In genomic region chr17:12790353-12791078, GRCm38 (mm10) we compare ENCODE assay signal across 8 mouse cellular contexts. TPM values are rescaled to one million over a fixed set of nuclear protein-coding genes. Genes with fewer than 3 reads are reported as not detected.
DNase-seq lines count a peak whose midpoint lies in the region; ATAC-seq and TF ChIP-seq lines count a peak whose summit lies in the region.

No protein-coding gene starts in this region.

- H3K36me3 ChIP-seq in embryonic facial prominence, embryonic 10.5 days (replicated peaks) = peaks cover 42% of the 10 kb centered on the region
- H3K36me3 ChIP-seq in hindbrain, embryonic 13.5 days = no peaks in the 10 kb centered on the region
- H3K36me3 ChIP-seq in liver, embryonic 14.5 days (replicated peaks; ENCODE audit: control insufficient read depth, insufficient read depth, low read depth) = no peaks in the 10 kb centered on the region
- peaks cover 5% of the 10 kb centered on the region for H3K36me3 ChIP-seq in stomach, embryonic 15.5 days

- peak; percentile 78 for ATAC-seq in Patski
- peak; percentile 84 for ATAC-seq in hindbrain, embryonic 13.5 days (ENCODE audit: low FRiP score)
- peak; percentile 46 for ATAC-seq in liver, embryonic 14.5 days (ENCODE audit: insufficient read depth)
- ATAC-seq in stomach, embryonic 15.5 days (ENCODE audit: insufficient read depth, low FRiP score, low read depth) = peak; percentile 84

- H3K9ac ChIP-seq in hindbrain, embryonic 13.5 days = no peak overlapping the region
- H3K9ac ChIP-seq in liver, embryonic 14.5 days (replicated peaks) = no peak overlapping the region
- H3K9ac ChIP-seq in stomach, embryonic 15.5 days = no peak overlapping the region

- WGBS in embryonic facial prominence, embryonic 10.5 days = 12% methylated on average over 10 of the region's 10 CpGs
- 31% methylated on average over 10 of the region's 10 CpGs for WGBS in hindbrain, embryonic 13.5 days
- 44% methylated on average over 10 of the region's 10 CpGs for WGBS in liver, embryonic 14.5 days (ENCODE audit: insufficient replicate concordance)
- 7% methylated on average over 10 of the region's 10 CpGs for WGBS in stomach, embryonic 15.5 days

- peak overlapping the region; percentile 81 for H3K27ac ChIP-seq in embryonic facial prominence, embryonic 10.5 days (replicated peaks)
- peak overlapping the region; percentile 80 for H3K27ac ChIP-seq in hindbrain, embryonic 13.5 days
- no peak overlapping the region for H3K27ac ChIP-seq in liver, embryonic 14.5 days
- peak overlapping the region; percentile 93 for H3K27ac ChIP-seq in stomach, embryonic 15.5 days

- peaks cover 55% of the 10 kb centered on the region for H3K4me1 ChIP-seq in embryonic facial prominence, embryonic 10.5 days
- peaks cover 29% of the 10 kb centered on the region for H3K4me1 ChIP-seq in hindbrain, embryonic 13.5 days (replicated peaks)
- H3K4me1 ChIP-seq in liver, embryonic 14.5 days (replicated peaks; ENCODE audit: control insufficient read depth in 2 of 2, insufficient read depth in 2 of 2, low read length in 1 of 2) = peaks cover 13 to 45% of the 10 kb centered on the region in 2 experiments
- H3K4me1 ChIP-seq in stomach, embryonic 15.5 days = peaks cover 53% of the 10 kb centered on the region

- POLR2A ChIA-PET in Patski (lab: Charles Lee) = interaction anchor here (1.2 to 1.6 kb wide), 2 partner anchors 11 to 22 kb away, joined by 3 to 5 read pairs; no protein-coding TSS in a partner anchor

- CTCF ChIA-PET in Patski (lab: Charles Lee) = interaction anchor here (2.5 kb wide), 1 partner anchor 12 kb away, joined by 8 read pairs; no protein-coding TSS in a partner anchor

- peaks cover 10% of the 10 kb centered on the region for H3K9me3 ChIP-seq in embryonic facial prominence, embryonic 10.5 days
- H3K9me3 ChIP-seq in hindbrain, embryonic 13.5 days = no peaks in the 10 kb centered on the region
- no peaks in the 10 kb centered on the region for H3K9me3 ChIP-seq in liver, embryonic 14.5 days (ENCODE audit: control insufficient read depth, low read length)
- no peaks in the 10 kb centered on the region for H3K9me3 ChIP-seq in stomach, embryonic 15.5 days

- H3K27me3 ChIP-seq in Patski = no peaks in the 10 kb centered on the region
- H3K27me3 ChIP-seq in embryonic facial prominence, embryonic 10.5 days (replicated peaks; ENCODE audit: low read depth, poor library complexity, severe bottlenecking) = no peaks in the 10 kb centered on the region
- H3K27me3 ChIP-seq in hindbrain, embryonic 13.5 days = no peaks in the 10 kb centered on the region
- H3K27me3 ChIP-seq in liver, embryonic 14.5 days (ENCODE audit: control insufficient read depth, insufficient read depth, low read length) = no peaks in the 10 kb centered on the region
- H3K27me3 ChIP-seq in stomach, embryonic 15.5 days (replicated peaks) = no peaks in the 10 kb centered on the region

- no peak for TF ChIP-seq CTCF in Patski (IDR thresholded peaks at IDR 0.05)
- no peak for TF ChIP-seq CTCF in liver, embryonic 14.5 days (IDR thresholded peaks at IDR 0.05; ENCODE audit: low read depth)

- in situ Hi-C loops in Patski (cut with MboI; ENCODE audit: low pct_unique_long_range_greater_than_20kb) = no loop called here

- H3K4me2 ChIP-seq in hindbrain, embryonic 13.5 days = no peak overlapping the region
- H3K4me2 ChIP-seq in liver, embryonic 14.5 days (ENCODE audit: low read depth) = no peak overlapping the region
- H3K4me2 ChIP-seq in stomach, embryonic 15.5 days = peak overlapping the region; percentile 17; the same call in 1 of the 2 replicates

- no peak overlapping the region for H3K4me3 ChIP-seq in embryonic facial prominence, embryonic 10.5 days
- no peak overlapping the region for H3K4me3 ChIP-seq in hindbrain, embryonic 13.5 days
- no peak overlapping the region for H3K4me3 ChIP-seq in liver, embryonic 14.5 days (ENCODE audit: insufficient read depth in 1 of 2, low read depth in 2 of 2, low read length in 2 of 2)
- no peak overlapping the region for H3K4me3 ChIP-seq in stomach, embryonic 15.5 days (replicated peaks)

- no peak for TF ChIP-seq EP300 in liver, embryonic 14.5 days (IDR thresholded peaks at IDR 0.05; ENCODE audit: low read depth)

- peak; percentile 75 for DNase-seq in Patski (ENCODE audit: low read depth, low spot score)
- peak; percentile 77 for DNase-seq in embryonic facial prominence, embryonic 10.5 days (ENCODE audit: low spot score)
- no peak for DNase-seq in liver, embryonic 14.5 days (ENCODE audit: low read depth in 3 of 3, low spot score in 3 of 3)
- no peak for DNase-seq in urinary bladder, postnatal 36 days (ENCODE audit: low spot score in 2 of 2)
- DNase-seq in left cerebral cortex, adult 9 months (ENCODE audit: low spot score in 2 of 2) = no peak
- DNase-seq in ovary, postnatal 14 days (ENCODE audit: low spot score) = no peak

RNA-seq across cellular contexts. Expression of gene Igf2r, which starts 21.1 kb away (rescaled TPM):
- 70.4 TPM for polyA plus RNA-seq in Patski (2021)
- polyA plus RNA-seq in embryonic facial prominence, embryonic 10.5 days (2016; fragmentation: Nextera tagmentation; extraction: Ambion mirVana) = 25.9 and 27.2 TPM in 2 replicates
- polyA plus RNA-seq in hindbrain, embryonic 13.5 days (2015; fragmentation: Nextera tagmentation; extraction: Ambion mirVana) = 12.3 and 12.5 TPM in 2 replicates
- polyA plus RNA-seq in liver, embryonic 14.5 days (2012; rRNA removed) = 9.5 and 12.6 TPM in 2 replicates
- polyA plus RNA-seq in liver, embryonic 14.5 days (2014; fragmentation: Nextera tagmentation; extraction: Ambion mirVana) = 12.8 and 14.8 TPM in 2 replicates
- 35.1 and 36.1 TPM in 2 replicates for polyA plus RNA-seq in stomach, embryonic 15.5 days (2015; fragmentation: Nextera tagmentation; extraction: Ambion mirVana)

Comparison
In these comparisons a context has a peak if more than half of its experiments do, and no peak if none do; other contexts are left out.
1. DNase-seq: peak in Patski (single experiment) and embryonic facial prominence, embryonic 10.5 days (single experiment); none in liver, embryonic 14.5 days (0 of 3), urinary bladder, postnatal 36 days (0 of 2), left cerebral cortex, adult 9 months (0 of 2) and ovary, postnatal 14 days (single experiment).
2. Peak in every context shown above with its lines, with median percentiles within 50 percentile points of each other: ATAC-seq.